Mouse (Mus musculus) MEL (cell line): Measurements from ENCODE around the gene Usp17la. TPM values are rescaled to one million over a fixed set of nuclear protein-coding genes. Genes with fewer than 3 reads are reported as not detected.
"Not testable (repeated sequence)": the region's sequence is repeated elsewhere in the genome, so short reads cannot be mapped to it uniquely, and the experiment has no call there.

Source experiments
- DNase-seq: peaks from one replicate; pipeline ENCODE4 v3.0.0; 2011; ENCODE audit warnings: low read depth, low spot score
- H3K27ac ChIP-seq: 2 replicates; pipeline ENCODE4 v1.5.1; 2012; ENCODE audit warnings: low read depth, mild to moderate bottlenecking, control low read depth, low read length, moderate library complexity; ENCODE audit not compliant: control insufficient read depth
- H3K27me3 ChIP-seq, 2 experiments: fragments of 150-350 bp in 1 of 2; sonication (generic) in 1 of 2; 2 replicates each; pipeline ENCODE4 v1.6.1; 2012; ENCODE audit warnings: low read length in 2 of 2, mild to moderate bottlenecking in 2 of 2, improper control_type of control experiment in 1 of 2, moderate library complexity in 1 of 2; ENCODE audit not compliant: insufficient read depth in 2 of 2, control insufficient read depth in 1 of 2
- H3K36me3 ChIP-seq, 2 experiments: 2 replicates each; pipeline ENCODE4 v1.6.1; 2012 to 2014; ENCODE audit warnings: low read length in 2 of 2, improper control_type of control experiment in 1 of 2, inconsistent platforms in 1 of 2, mild to moderate bottlenecking in 1 of 2; ENCODE audit not compliant: insufficient read depth in 2 of 2, control insufficient read depth in 1 of 2
- H3K4me1 ChIP-seq, 2 experiments: fragments of 150-350 bp in 1 of 2; sonication (generic) in 1 of 2; 2 replicates each; pipeline ENCODE4 v1.6.1; 2012; ENCODE audit warnings: low read length in 2 of 2, improper control_type of control experiment in 1 of 2, mild to moderate bottlenecking in 1 of 2; ENCODE audit not compliant: insufficient read depth in 2 of 2, control insufficient read depth in 1 of 2
- H3K4me3 ChIP-seq, 2 experiments: fragments of 150-350 bp in 1 of 2; sonication (generic) in 1 of 2; 2 replicates each; pipeline ENCODE4 v1.5.1; 2012; ENCODE audit warnings: low read depth in 2 of 2, low read length in 2 of 2, mild to moderate bottlenecking in 2 of 2, moderate library complexity in 2 of 2, control low read depth in 1 of 2, improper control_type of control experiment in 1 of 2; ENCODE audit not compliant: control insufficient read depth in 1 of 2, insufficient read depth in 1 of 2
- H3K79me2 ChIP-seq: 2 replicates; pipeline ENCODE4 v1.6.1; 2012; ENCODE audit warnings: mild to moderate bottlenecking, low read length, moderate library complexity; ENCODE audit not compliant: control insufficient read depth, poor library complexity, insufficient read depth
- H3K9ac ChIP-seq: 2 replicates; pipeline ENCODE4 v1.6.1; 2012; ENCODE audit warnings: low read depth, mild to moderate bottlenecking, control low read depth, low read length, moderate library complexity; ENCODE audit not compliant: control insufficient read depth, poor library complexity, severe bottlenecking
- H3K9me3 ChIP-seq: fragments of 150-350 bp; sonication (generic); replicated peaks from 2 replicates; pipeline ENCODE4 v1.6.1; 2012; ENCODE audit warnings: mild to moderate bottlenecking, low read length, improper control_type of control experiment, moderate library complexity; ENCODE audit not compliant: insufficient read depth
- CTCF ChIP-seq, 3 experiments: IDR thresholded peaks in 2 of 3; conservative IDR thresholded peaks in 1 of 3; 2 replicates each; pipeline ENCODE4 v1.5.1; 2011 to 2012; ENCODE audit warnings: low read length in 3 of 3, low read depth in 2 of 3, mild to moderate bottlenecking in 2 of 3, improper control_type of control experiment in 1 of 3, inconsistent platforms in 1 of 3, mixed read lengths in 1 of 3, moderate library complexity in 1 of 3; ENCODE audit not compliant: control insufficient read depth in 1 of 3, insufficient read depth in 1 of 3, poor library complexity in 1 of 3, severe bottlenecking in 1 of 3
- GABPA ChIP-seq: IDR thresholded peaks from 2 replicates; pipeline ENCODE4 v1.6.1; 2012; ENCODE audit warnings: low read depth, mild to moderate bottlenecking, inconsistent platforms, low read length, improper control_type of control experiment, moderate library complexity
- GATA1 ChIP-seq: IDR thresholded peaks from 2 replicates; pipeline ENCODE4 v1.6.1; 2011; ENCODE audit warnings: low read depth, low read length, improper control_type of control experiment
- KAT2A ChIP-seq: conservative IDR thresholded peaks from 2 replicates; pipeline ENCODE4 v1.6.1; 2012; ENCODE audit warnings: low read depth, low read length, improper control_type of control experiment, inconsistent platforms
- MAX ChIP-seq: IDR thresholded peaks from 2 replicates; pipeline ENCODE4 v1.6.1; 2011; ENCODE audit warnings: low read length, improper control_type of control experiment
- MEF2A ChIP-seq: IDR thresholded peaks from 2 replicates; pipeline ENCODE4 v1.6.1; 2014; ENCODE audit warnings: low read depth, mild to moderate bottlenecking, inconsistent platforms, low read length, improper control_type of control experiment; ENCODE audit not compliant: poor library complexity, insufficient replicate concordance, severe bottlenecking; ENCODE audit errors: extremely low read depth
- POLR2A ChIP-seq, 2 experiments: IDR thresholded peaks; 2 replicates each; pipeline ENCODE4 v1.6.1; 2011 to 2012; ENCODE audit warnings: low read length in 2 of 2, mild to moderate bottlenecking in 2 of 2, control low read depth in 1 of 2, improper control_type of control experiment in 1 of 2, low read depth in 1 of 2, moderate library complexity in 1 of 2; ENCODE audit not compliant: control insufficient read depth in 1 of 2, insufficient read depth in 1 of 2, poor library complexity in 1 of 2
- POLR2AphosphoS2 ChIP-seq: IDR thresholded peaks from 2 replicates; pipeline ENCODE4 v1.6.1; 2011; ENCODE audit warnings: low read length, improper control_type of control experiment
- SIN3A ChIP-seq: IDR thresholded peaks from 2 replicates; pipeline ENCODE4 v1.6.1; 2012; ENCODE audit warnings: low read length, improper control_type of control experiment, inconsistent platforms
- TCF12 ChIP-seq: IDR thresholded peaks from 2 replicates; pipeline ENCODE4 v1.6.1; 2014; ENCODE audit warnings: low read depth, mild to moderate bottlenecking, inconsistent platforms, low read length, improper control_type of control experiment, moderate library complexity
- USF2 ChIP-seq, 2 experiments: IDR thresholded peaks; 2 replicates each; pipeline ENCODE4 v1.6.1; 2011 to 2012; ENCODE audit warnings: improper control_type of control experiment in 2 of 2, low read length in 2 of 2, borderline replicate concordance in 1 of 2, inconsistent platforms in 1 of 2, low read depth in 1 of 2, mild to moderate bottlenecking in 1 of 2; ENCODE audit not compliant: insufficient read depth in 1 of 2
- ZC3H11A ChIP-seq: IDR thresholded peaks from 2 replicates; pipeline ENCODE4 v1.6.1; 2012; ENCODE audit warnings: low read depth, mild to moderate bottlenecking, inconsistent platforms, low read length, improper control_type of control experiment
- polyA plus RNA-seq, 2 experiments: library from polyadenylated mRNA; stranded (reverse) in 1 of 2; unstranded in 1 of 2; fragments of >175 nt in 1 of 2; fragments of >200 nt in 1 of 2; gene quantifications; 2 replicates each; pipeline versions ENCODE4 v1.2.1 to v1.2.4; 2012; ENCODE audit warnings: low replicate concordance in 2 of 2, low read depth in 1 of 2; ENCODE audit not compliant: insufficient read length in 2 of 2, insufficient read depth in 1 of 2, missing spikeins in 1 of 2
- total RNA-seq: library from RNA; depleted of rRNA; stranded (reverse); fragments of 300-350 nt; gene quantifications from 2 replicates; pipeline ENCODE4 v1.2.3, GENCODE M21; 2012; rRNA removed

The Usp17la gene
- total RNA-seq: not detected in 2 replicates
- not detected for polyA plus RNA-seq

- not testable (repeated sequence) for H3K9me3 ChIP-seq, DNase-seq, H3K4me3 ChIP-seq, H3K27me3 ChIP-seq, H3K27ac ChIP-seq, H3K4me1 ChIP-seq, H3K36me3 ChIP-seq, H3K79me2 ChIP-seq, H3K9ac ChIP-seq
These were observed at the start of gene Usp17la for GRCm38 (mm10) chr7:104856709-104857108. Usp17la (plus strand) TSS chr7:104857009.

- not testable (repeated sequence) for H3K9ac ChIP-seq, H3K27ac ChIP-seq
These were observed 46.5 kb upstream of the Usp17la start for GRCm38 (mm10) chr7:104810335-104810734.

GRCm38 (mm10) chr7:104842503-104842902, 14.3 kb upstream of the Usp17la start, which contains the start of gene Usp17lb:
Usp17lb (minus strand) TSS chr7:104842603.
- no peaks in the 10 kb centered on the region for H3K9me3 ChIP-seq
- TF ChIP-seq GATA1: no peak
- TF ChIP-seq MEF2A: no peak
- TF ChIP-seq ZC3H11A: no peak
- no peak for TF ChIP-seq USF2 (IDR thresholded peaks at IDR 0.05; ENCODE audit: borderline replicate concordance in 1 of 2, insufficient read depth in 1 of 2, low read depth in 1 of 2, low read length in 2 of 2)
- TF ChIP-seq CTCF (IDR thresholded peaks at IDR 0.05 in 2 of 3, conservative IDR thresholded peaks at IDR 0.05 in 1 of 3; ENCODE audit: control insufficient read depth in 1 of 3, insufficient read depth in 1 of 3, low read depth in 2 of 3, low read length in 3 of 3, poor library complexity in 1 of 3, severe bottlenecking in 1 of 3): no peak
- TF ChIP-seq KAT2A: no peak
- no peak for TF ChIP-seq POLR2A (IDR thresholded peaks at IDR 0.05; ENCODE audit: control insufficient read depth in 1 of 2, insufficient read depth in 1 of 2, low read depth in 1 of 2, low read length in 2 of 2, poor library complexity in 1 of 2)
- no peak for TF ChIP-seq SIN3A
- no peak for TF ChIP-seq GABPA
- no peak for TF ChIP-seq MAX
- TF ChIP-seq TCF12: no peak
- TF ChIP-seq POLR2AphosphoS2: no peak
- H3K4me3 ChIP-seq: no peak within 1 kb of the TSS
- H3K36me3 ChIP-seq: no peaks in the 10 kb centered on the region
- DNase-seq: no peak
- no peak within 1 kb of the TSS for H3K9ac ChIP-seq
- no peak within 1 kb of the TSS for H3K27ac ChIP-seq
- no peaks in the 10 kb centered on the region for H3K79me2 ChIP-seq
- H3K4me1 ChIP-seq: no peaks in the 10 kb centered on the region
- H3K27me3 ChIP-seq: no peaks in the 10 kb centered on the region

More at GRCm38 (mm10) chr7:104810335-104810734, 46.5 kb upstream of the Usp17la start:
- not testable (repeated sequence) for DNase-seq, H3K79me2 ChIP-seq, H3K36me3 ChIP-seq, H3K9me3 ChIP-seq, H3K4me1 ChIP-seq, H3K4me3 ChIP-seq, H3K27me3 ChIP-seq
